In the genomic region with DNA sequence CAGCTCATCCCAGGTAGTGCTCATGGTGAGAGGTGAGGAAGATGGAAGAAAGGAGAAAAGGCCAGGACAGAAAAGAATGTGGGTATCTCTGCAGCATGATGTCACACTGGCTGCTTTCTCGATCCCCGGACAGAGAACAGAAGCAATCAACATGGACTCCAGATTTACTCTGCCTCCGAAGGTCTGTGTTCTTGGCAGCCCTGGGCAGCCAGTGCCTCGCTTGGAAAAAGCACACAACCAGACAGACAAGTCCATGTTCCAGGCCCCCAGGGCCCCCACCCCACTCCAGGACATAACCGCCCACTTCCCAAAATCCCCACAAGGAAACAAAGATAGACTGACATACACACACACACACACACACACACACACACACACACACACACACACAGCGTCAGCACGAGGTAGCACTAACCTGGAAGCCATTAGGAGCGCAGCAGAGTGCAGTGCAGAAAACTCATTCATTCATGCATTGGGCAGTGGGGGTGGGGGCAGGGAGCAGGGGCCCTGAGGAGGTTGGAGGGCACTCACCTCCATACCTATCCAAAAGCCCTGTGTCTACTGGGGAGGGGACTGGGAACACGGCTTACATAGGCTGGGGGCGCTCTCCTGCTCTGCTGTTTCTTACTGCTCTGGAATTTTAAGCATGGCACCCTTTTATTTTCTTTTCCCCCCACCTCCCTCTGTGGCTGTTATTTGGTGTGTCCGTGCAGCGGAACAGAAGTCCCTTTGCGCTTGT, we compare ENCODE assay signal across 8 mouse cellular contexts.
DNase-seq lines count a peak whose midpoint lies in the region; ATAC-seq and TF ChIP-seq lines count a peak whose summit lies in the region.

No protein-coding gene starts in this region.

- no peak overlapping the region for H3K27ac ChIP-seq in heart, postnatal 0 days (ENCODE audit: low read depth)
- H3K27ac ChIP-seq in forebrain, embryonic 11.5 days (ENCODE audit: low read depth, low read length) = no peak overlapping the region
- peak overlapping the region; percentile 47; the same call in 1 of the 2 replicates for H3K27ac ChIP-seq in limb, embryonic 15.5 days
- H3K27ac ChIP-seq in stomach, postnatal 0 days (replicated peaks) = no peak overlapping the region

- no peak overlapping the region; the same call in 1 of the 2 replicates for H3K9ac ChIP-seq in heart, postnatal 0 days (replicated peaks; ENCODE audit: low read depth, low read length)
- H3K9ac ChIP-seq in forebrain, embryonic 11.5 days (ENCODE audit: low read length) = peak overlapping the region; percentile 27; the same call in 1 of the 2 replicates
- H3K9ac ChIP-seq in limb, embryonic 15.5 days = 0 out of 2 replicates have a peak overlapping the region, but pooled peaks have one; percentile 23
- no peak overlapping the region for H3K9ac ChIP-seq in stomach, postnatal 0 days (ENCODE audit: low read length)

- WGBS in heart, postnatal 0 days = 22% methylated on average over 13 of the region's 13 CpGs
- WGBS in forebrain, embryonic 11.5 days = 38% methylated on average over 13 of the region's 13 CpGs
- WGBS in limb, embryonic 15.5 days = 26% methylated on average over 13 of the region's 13 CpGs
- 29% methylated on average over 12 of the region's 13 CpGs for WGBS in stomach, postnatal 0 days

- H3K9me3 ChIP-seq in heart, postnatal 0 days (replicated peaks; ENCODE audit: control insufficient read depth, low read length) = no peaks in the 10 kb centered on the region
- H3K9me3 ChIP-seq in forebrain, embryonic 11.5 days (ENCODE audit: control insufficient read depth, low read length) = no peaks in the 10 kb centered on the region
- no peaks in the 10 kb centered on the region for H3K9me3 ChIP-seq in limb, embryonic 15.5 days
- no peaks in the 10 kb centered on the region for H3K9me3 ChIP-seq in stomach, postnatal 0 days (ENCODE audit: control insufficient read depth, low read length)

- TF ChIP-seq EP300 in heart, postnatal 0 days (IDR thresholded peaks at IDR 0.05; ENCODE audit: low read depth) = no peak
- TF ChIP-seq EP300 in stomach, postnatal 0 days (optimal IDR thresholded peaks at IDR 0.05) = no peak

- peak; percentile 34; the same call in 1 of the 2 replicates for ATAC-seq in heart, postnatal 0 days (ENCODE audit: insufficient read depth, low read depth)
- ATAC-seq in cerebellum, adult (ENCODE audit: insufficient number of reproducible peaks, low FRiP score, low TSS enrichment) = peak; percentile 33
- ATAC-seq in forebrain, embryonic 11.5 days (replicated peaks; ENCODE audit: low FRiP score) = peak; percentile 68
- peak; percentile 49; the same call in 1 of the 2 replicates for ATAC-seq in limb, embryonic 15.5 days (ENCODE audit: insufficient number of reproducible peaks, low FRiP score, low TSS enrichment, low read depth)
- peak; percentile 27 for ATAC-seq in stomach, postnatal 0 days (ENCODE audit: low FRiP score, low TSS enrichment)

- H3K4me3 ChIP-seq in heart, postnatal 0 days (ENCODE audit: low read depth, low read length) = peak overlapping the region; percentile 35
- H3K4me3 ChIP-seq in forebrain, embryonic 11.5 days (ENCODE audit: low read depth, low read length) = peak overlapping the region; percentile 20
- peak overlapping the region; percentile 34 for H3K4me3 ChIP-seq in limb, embryonic 15.5 days
- H3K4me3 ChIP-seq in stomach, postnatal 0 days (ENCODE audit: low read depth, low read length) = peak overlapping the region; percentile 31

- peak overlapping the region; percentile 62 for H3K4me2 ChIP-seq in heart, postnatal 0 days (ENCODE audit: low read depth, low read length)
- H3K4me2 ChIP-seq in forebrain, embryonic 11.5 days (ENCODE audit: low read depth, low read length, severe bottlenecking) = peak overlapping the region; percentile 43
- peak overlapping the region; percentile 63 for H3K4me2 ChIP-seq in limb, embryonic 15.5 days
- peak overlapping the region; percentile 55 for H3K4me2 ChIP-seq in stomach, postnatal 0 days (replicated peaks; ENCODE audit: low read depth)

- intact Hi-C loops in heart, postnatal 14 days (cut with DNase I) = no loop called here

- no peaks in the 10 kb centered on the region for H3K36me3 ChIP-seq in heart, postnatal 0 days (replicated peaks; ENCODE audit: control insufficient read depth, insufficient read depth, low read length)
- no peaks in the 10 kb centered on the region for H3K36me3 ChIP-seq in forebrain, embryonic 11.5 days (ENCODE audit: control insufficient read depth, insufficient read depth, low read length)
- no peaks in the 10 kb centered on the region for H3K36me3 ChIP-seq in limb, embryonic 15.5 days
- H3K36me3 ChIP-seq in stomach, postnatal 0 days (ENCODE audit: control insufficient read depth, insufficient read depth, low read length) = no peaks in the 10 kb centered on the region

- TF ChIP-seq CTCF in heart, postnatal 0 days (IDR thresholded peaks at IDR 0.05; ENCODE audit: low read depth) = no peak
- TF ChIP-seq CTCF in stomach, postnatal 0 days (IDR thresholded peaks at IDR 0.05; ENCODE audit: low read depth) = no peak

- DNase-seq in heart, postnatal 0 days (ENCODE audit: low spot score) = no peak
- no peak for DNase-seq in heart, postnatal 14 days
- DNase-seq in forebrain, embryonic 11.5 days (ENCODE audit: low spot score) = no peak
- peak; percentile 25 for DNase-seq in stomach, postnatal 0 days (ENCODE audit: low spot score)
- no peak for DNase-seq in adrenal gland, postnatal 14 days
- DNase-seq in urinary bladder, postnatal 4 days (ENCODE audit: low spot score in 2 of 2) = no peak

- H3K27me3 ChIP-seq in heart, postnatal 0 days (ENCODE audit: control insufficient read depth, insufficient read depth, low read length) = no peaks in the 10 kb centered on the region
- H3K27me3 ChIP-seq in forebrain, embryonic 11.5 days (ENCODE audit: control insufficient read depth, insufficient read depth, low read length) = no peaks in the 10 kb centered on the region
- H3K27me3 ChIP-seq in limb, embryonic 15.5 days = no peaks in the 10 kb centered on the region
- no peaks in the 10 kb centered on the region for H3K27me3 ChIP-seq in stomach, postnatal 0 days (ENCODE audit: control insufficient read depth, insufficient read depth, low read length)

- peaks cover 22% of the 10 kb centered on the region for H3K4me1 ChIP-seq in heart, postnatal 0 days (ENCODE audit: control insufficient read depth, insufficient read depth)
- H3K4me1 ChIP-seq in forebrain, embryonic 11.5 days (replicated peaks; ENCODE audit: control insufficient read depth, insufficient read depth, low read length) = peaks cover 5% of the 10 kb centered on the region; the same call in 1 of the 2 replicates
- peaks cover 11% of the 10 kb centered on the region for H3K4me1 ChIP-seq in limb, embryonic 15.5 days
- H3K4me1 ChIP-seq in stomach, postnatal 0 days (replicated peaks; ENCODE audit: control insufficient read depth, insufficient read depth) = no peaks in the 10 kb centered on the region

Comparison
In these comparisons a context has a peak if more than half of its experiments do, and no peak if none do; other contexts are left out.
1. H3K9ac ChIP-seq: peak in forebrain, embryonic 11.5 days (single experiment) and limb, embryonic 15.5 days (single experiment); none in heart, postnatal 0 days (single experiment) and stomach, postnatal 0 days (single experiment).
2. Peak in every context shown above with its lines, with median percentiles within 50 percentile points of each other: ATAC-seq, H3K4me2 ChIP-seq and H3K4me3 ChIP-seq.